In the genomic region with DNA sequence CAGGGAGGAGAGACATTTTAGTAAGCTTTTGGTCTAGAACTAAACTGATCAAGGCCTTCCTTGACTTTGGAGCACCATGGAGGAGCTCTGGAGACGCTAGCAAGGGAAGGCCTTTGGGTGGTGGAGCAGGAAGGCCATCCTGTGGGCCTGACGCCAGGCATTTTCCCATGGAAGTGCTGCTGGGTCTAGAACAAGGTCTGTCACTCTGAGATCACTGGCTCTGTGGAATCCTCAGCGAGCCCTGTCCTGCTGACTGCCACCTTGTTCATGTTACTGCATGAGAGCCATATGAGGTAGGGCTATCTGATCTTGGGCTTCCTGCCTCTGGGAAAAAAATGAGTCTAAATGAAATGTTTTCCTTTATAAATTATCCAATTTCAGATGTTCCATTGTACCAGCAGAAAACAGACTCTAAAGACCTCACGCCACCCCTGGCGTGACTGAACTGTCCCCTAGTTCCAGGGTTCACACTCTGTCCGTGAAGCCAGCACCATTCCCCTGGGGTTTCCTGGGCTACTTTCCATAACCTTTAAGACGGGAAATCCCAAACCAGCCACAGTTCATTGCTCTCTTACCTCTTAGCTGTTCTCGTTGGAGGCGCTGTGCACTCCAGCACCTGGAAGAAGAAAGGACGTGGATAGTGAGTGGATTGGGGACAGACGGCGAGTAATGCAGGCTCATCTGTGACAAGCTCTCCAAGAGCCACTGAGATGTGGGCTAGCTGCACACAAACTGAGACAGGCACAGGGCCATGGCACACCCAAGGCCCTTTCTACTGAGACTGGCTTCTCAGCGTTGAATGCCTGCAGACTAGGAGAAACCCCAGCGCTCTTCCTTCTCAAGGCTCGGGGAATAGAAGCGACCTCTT, we compare ENCODE assay signal across 16 mouse cellular contexts. TPM values are rescaled to one million over a fixed set of nuclear protein-coding genes. Genes with fewer than 3 reads are reported as not detected.
DNase-seq lines count a peak whose midpoint lies in the region; ATAC-seq and TF ChIP-seq lines count a peak whose summit lies in the region.
"Had no signal": no experiment of that assay in that cellular context is flagged by ENCODE, and none has a peak within 500 bp of the region (broad histone marks: within the 10 kb centered on the region; RNA-seq: fewer than 3 reads in every experiment).

No protein-coding gene starts in this region.

- TF ChIP-seq CTCF in gastrocnemius, adult 2 months (IDR thresholded peaks at IDR 0.05): no peak; the same call in 1 of the 2 replicates

- H3K4me3 ChIP-seq in gastrocnemius, adult 2 months: peak overlapping the region; percentile 19; the same call in 1 of the 2 replicates
- no peak overlapping the region for H3K4me3 ChIP-seq in forebrain, embryonic 12.5 days (replicated peaks)
- no peak overlapping the region for H3K4me3 ChIP-seq in forebrain, embryonic 16.5 days (replicated peaks; ENCODE audit: low read length)
- H3K4me3 ChIP-seq: midbrain, embryonic 12.5 days; neural tube, embryonic 12.5 days had no signal

- DNase-seq in gastrocnemius, adult 2 months: peak; percentile 69
- DNase-seq in gastrocnemius, postnatal 4 days (ENCODE audit: low spot score in 2 of 2): no peak
- DNase-seq in 3134 (ENCODE audit: extremely low read depth, insufficient read length, low spot score): peak; percentile 28
- DNase-seq in adrenal gland, postnatal 36 days: peak; percentile 67 to 75
- DNase-seq in heart, postnatal 4 days: peak; percentile 48
- DNase-seq in layer of hippocampus, postnatal 14 days (ENCODE audit: low spot score in 2 of 2): no peak
- DNase-seq: cerebellum, adult 11 months; thymus, postnatal 14 days had no signal

- WGBS in forebrain, embryonic 12.5 days: 88% methylated on average over 16 of the region's 16 CpGs
- WGBS in forebrain, embryonic 16.5 days: 88% methylated on average over 16 of the region's 16 CpGs

- H3K9ac ChIP-seq in forebrain, embryonic 12.5 days: no peak overlapping the region
- H3K9ac ChIP-seq in forebrain, embryonic 16.5 days (replicated peaks; ENCODE audit: low read depth, low read length): no peak overlapping the region
- H3K9ac ChIP-seq: hindbrain, embryonic 14.5 days; midbrain, embryonic 12.5 days; neural tube, embryonic 12.5 days had no signal

- intact Hi-C loops in gastrocnemius, adult 2 months (cut with DNase I): no loop called here

- H3K27ac ChIP-seq in gastrocnemius, adult 2 months: peak overlapping the region; percentile 76
- H3K27ac ChIP-seq in forebrain, embryonic 12.5 days: no peak overlapping the region
- H3K27ac ChIP-seq in forebrain, embryonic 16.5 days (ENCODE audit: low read length): no peak overlapping the region
- H3K27ac ChIP-seq: hindbrain, embryonic 14.5 days; midbrain, embryonic 12.5 days; neural tube, embryonic 12.5 days had no signal

- H3K36me3 ChIP-seq in forebrain, embryonic 12.5 days (replicated peaks): no peaks in the 10 kb centered on the region
- no peaks in the 10 kb centered on the region for H3K36me3 ChIP-seq in forebrain, embryonic 16.5 days (ENCODE audit: control insufficient read depth, insufficient read depth)
- H3K36me3 ChIP-seq: G1E; midbrain, embryonic 12.5 days; neural tube, embryonic 12.5 days had no signal

- ATAC-seq in forebrain, embryonic 12.5 days (ENCODE audit: low FRiP score): no peak
- ATAC-seq in forebrain, embryonic 16.5 days: no peak
- ATAC-seq: activated CD4-positive, CD25-positive, alpha-beta regulatory T cell, adult 4 months had no signal

- no peak overlapping the region for H3K4me2 ChIP-seq in forebrain, embryonic 12.5 days
- no peak overlapping the region for H3K4me2 ChIP-seq in forebrain, embryonic 16.5 days (ENCODE audit: low read length)
- H3K4me2 ChIP-seq: hindbrain, embryonic 14.5 days; midbrain, embryonic 12.5 days; neural tube, embryonic 12.5 days had no signal

- no peaks in the 10 kb centered on the region for H3K9me3 ChIP-seq in forebrain, embryonic 12.5 days
- no peaks in the 10 kb centered on the region for H3K9me3 ChIP-seq in forebrain, embryonic 16.5 days (ENCODE audit: control insufficient read depth, low read length)
- H3K9me3 ChIP-seq: G1E; midbrain, embryonic 12.5 days; neural tube, embryonic 12.5 days had no signal

- no peaks in the 10 kb centered on the region for H3K27me3 ChIP-seq in forebrain, embryonic 12.5 days
- no peaks in the 10 kb centered on the region for H3K27me3 ChIP-seq in forebrain, embryonic 16.5 days (replicated peaks; ENCODE audit: control insufficient read depth, insufficient read depth, low read length)
- H3K27me3 ChIP-seq: midbrain, embryonic 12.5 days; neural tube, embryonic 12.5 days had no signal

- no peaks in the 10 kb centered on the region for H3K4me1 ChIP-seq in forebrain, embryonic 12.5 days
- no peaks in the 10 kb centered on the region for H3K4me1 ChIP-seq in forebrain, embryonic 16.5 days (replicated peaks; ENCODE audit: control insufficient read depth, insufficient read depth, low read length)
- H3K4me1 ChIP-seq: midbrain, embryonic 12.5 days; neural tube, embryonic 12.5 days had no signal

RNA-seq across cellular contexts. Expression of a gene that starts 40.2 kb away (rescaled TPM):
- under 1 TPM; 0.28 to 0.53 TPM for total RNA-seq in gastrocnemius, adult 2 months (2021)
- under 1 TPM; 0.31 to 0.32 TPM for total RNA-seq in gastrocnemius, postnatal 4 days (2021)
- total RNA-seq in adrenal gland, postnatal 36 days (2021): 1 to 10 TPM in 1 of 2 experiments, not detected in 1; 1.1 TPM
- not detected for total RNA-seq in heart, postnatal 4 days (2021)
- not detected in 2 replicates for polyA plus RNA-seq in forebrain, embryonic 12.5 days (2016; fragmentation: Nextera tagmentation; extraction: Ambion mirVana)
- polyA plus RNA-seq in forebrain, embryonic 16.5 days (2015; fragmentation: Nextera tagmentation; extraction: Ambion mirVana): 0.24 TPM in 1 of 2 replicates, not detected in the other
- under 1 TPM in 1 of 2 experiments, not detected in 1; 0.62 TPM for total RNA-seq in layer of hippocampus, postnatal 14 days (2021)
- total RNA-seq: G1E had no signal
- polyA plus RNA-seq: G1E; hindbrain, embryonic 14.5 days; limb, embryonic 11.5 days; midbrain, embryonic 12.5 days; neural tube, embryonic 12.5 days had no signal

RNA-seq across cellular contexts. Expression of a gene that starts 43.4 kb away (rescaled TPM):
- 1 to 10 TPM; 6.2 to 7.0 TPM for total RNA-seq in gastrocnemius, adult 2 months (2021)
- 10 to 100 TPM; 16.1 to 17.0 TPM for total RNA-seq in gastrocnemius, postnatal 4 days (2021)
- 10 to 100 TPM; 24.3 to 26.0 TPM for total RNA-seq in adrenal gland, postnatal 36 days (2021)
- total RNA-seq in heart, postnatal 4 days (2021): 10 to 100 TPM; 11.8 to 12.2 TPM
- polyA plus RNA-seq in forebrain, embryonic 12.5 days (2016; fragmentation: Nextera tagmentation; extraction: Ambion mirVana): 3.6 and 3.9 TPM in 2 replicates
- polyA plus RNA-seq in forebrain, embryonic 16.5 days (2015; fragmentation: Nextera tagmentation; extraction: Ambion mirVana): 2.5 and 3.4 TPM in 2 replicates
- 1 to 10 TPM; 4.9 to 7.7 TPM for total RNA-seq in layer of hippocampus, postnatal 14 days (2021)

RNA-seq across cellular contexts. Expression of a gene that starts 45.8 kb away (rescaled TPM):
- total RNA-seq in gastrocnemius, adult 2 months (2021): 1 to 10 TPM in 1 of 2 experiments, under 1 TPM in 1; 0.87 to 1.4 TPM
- total RNA-seq in gastrocnemius, postnatal 4 days (2021): 1 to 10 TPM; 3.2 to 4.6 TPM
- total RNA-seq in adrenal gland, postnatal 36 days (2021): 1 to 10 TPM; 5.2 to 7.5 TPM
- total RNA-seq in heart, postnatal 4 days (2021): 1 to 10 TPM in 1 of 2 experiments, under 1 TPM in 1; 0.32 to 1.6 TPM
- 0.36 TPM in 1 of 2 replicates, not detected in the other for polyA plus RNA-seq in forebrain, embryonic 12.5 days (2016; fragmentation: Nextera tagmentation; extraction: Ambion mirVana)
- polyA plus RNA-seq in forebrain, embryonic 16.5 days (2015; fragmentation: Nextera tagmentation; extraction: Ambion mirVana): 0.39 TPM in 1 of 2 replicates, not detected in the other
- 1 to 10 TPM; 2.4 to 4.1 TPM for total RNA-seq in layer of hippocampus, postnatal 14 days (2021)
- polyA plus RNA-seq: G1E; hindbrain, embryonic 14.5 days; limb, embryonic 11.5 days; neural tube, embryonic 12.5 days had no signal

Comparison
In these comparisons a context has a peak if more than half of its experiments do, and no peak if none do; other contexts are left out.
1. DNase-seq: peak in gastrocnemius, adult 2 months (single experiment), 3134 (single experiment), adrenal gland, postnatal 36 days (2 of 2) and heart, postnatal 4 days (single experiment); none in gastrocnemius, postnatal 4 days (0 of 2) and layer of hippocampus, postnatal 14 days (0 of 2).